Mouse (Mus musculus) fibroblast of lung, adult 2 months (primary cell): ENCODE data around the gene Srgap1.

ENCODE experiments used
- DNase-seq: peaks from one replicate; pipeline ENCODE4 v3.0.0-alpha.2; 2011; ENCODE audit warnings: low read depth

The Srgap1 gene

GRCm38 (mm10) chr10:121964114-121964513, 83.0 kb downstream of the Srgap1 start:
- DNase-seq, result peak; percentile 36

- DNase-seq, result no peak
Observed at GRCm38 (mm10) chr10:121962053-121962452, 85.1 kb downstream of the Srgap1 start.

- peak; percentile 59 for DNase-seq
Observed at GRCm38 (mm10) chr10:121961121-121961893, 85.8 kb downstream of the Srgap1 start.

- DNase-seq, result no peak
Observed at GRCm38 (mm10) chr10:121958741-121959140, 88.4 kb downstream of the Srgap1 start.

- DNase-seq, result no peak
Observed at GRCm38 (mm10) chr10:121956505-121956904, 90.6 kb downstream of the Srgap1 start.

- DNase-seq, result no peak
Observed at GRCm38 (mm10) chr10:121955730-121956129, 91.4 kb downstream of the Srgap1 start.

- DNase-seq, result no peak
Observed at GRCm38 (mm10) chr10:121954877-121955276, 92.2 kb downstream of the Srgap1 start.

GRCm38 (mm10) chr10:121953041-121953440, 94.1 kb downstream of the Srgap1 start:
- no peak for DNase-seq

- DNase-seq, result peak; percentile 54
Observed at GRCm38 (mm10) chr10:121946173-121946572, 100.9 kb downstream of the Srgap1 start.

GRCm38 (mm10) chr10:121931909-121932308, 115.2 kb downstream of the Srgap1 start:
- no peak for DNase-seq

GRCm38 (mm10) chr10:121926094-121926493, 121.0 kb downstream of the Srgap1 start:
- no peak for DNase-seq

- DNase-seq, result no peak
Observed at GRCm38 (mm10) chr10:121919016-121919415, 128.1 kb downstream of the Srgap1 start.

GRCm38 (mm10) chr10:121918579-121918978, 128.5 kb downstream of the Srgap1 start:
- no peak for DNase-seq

- no peak for DNase-seq
Observed at GRCm38 (mm10) chr10:121915530-121915929, 131.6 kb downstream of the Srgap1 start.

- DNase-seq, result peak; percentile 97
Observed at GRCm38 (mm10) chr10:121904137-121904536, 143.0 kb downstream of the Srgap1 start.

GRCm38 (mm10) chr10:121902651-121903050, 144.5 kb downstream of the Srgap1 start:
- DNase-seq, result peak; percentile 57

GRCm38 (mm10) chr10:121900772-121901171, 146.3 kb downstream of the Srgap1 start:
- no peak for DNase-seq

GRCm38 (mm10) chr10:121899706-121900105, 147.4 kb downstream of the Srgap1 start:
- no peak for DNase-seq

- no peak for DNase-seq
Observed at GRCm38 (mm10) chr10:121897835-121898370, 149.2 kb downstream of the Srgap1 start.

GRCm38 (mm10) chr10:121891390-121892067, 155.6 kb downstream of the Srgap1 start:
- no peak for DNase-seq

GRCm38 (mm10) chr10:121890061-121890460, 157.1 kb downstream of the Srgap1 start:
- DNase-seq, result no peak

GRCm38 (mm10) chr10:121886805-121887204, 160.3 kb downstream of the Srgap1 start:
- DNase-seq, result peak; percentile 38
